Mouse (Mus musculus): ENCODE measurements around the gene Gm14406.
"Not testable (repeated sequence)": the region's sequence is repeated elsewhere in the genome, so short reads cannot be mapped to it uniquely, and the experiment has no call there.

Gene Gm14406

GRCm38 (mm10) chr2:177577998-177578397, at the start of gene Gm14406:
TSS of gene Gm14406 (minus strand) at chr2:177578210.
- not testable (repeated sequence) for DNase-seq (ENCODE audit: low spot score in 2 of 2)

- DNase-seq (ENCODE audit: low spot score in 2 of 2): not testable (repeated sequence)
Measured at GRCm38 (mm10) chr2:177575141-177575540, 2.9 kb downstream of the Gm14406 start.

GRCm38 (mm10) chr2:177559365-177559764, 18.6 kb downstream of the Gm14406 start:
- not testable (repeated sequence) for DNase-seq (ENCODE audit: low spot score in 2 of 2)

- DNase-seq (ENCODE audit: low spot score in 2 of 2): not testable (repeated sequence)
Measured at GRCm38 (mm10) chr2:177555261-177555660, 22.7 kb downstream of the Gm14406 start.

DNA sequence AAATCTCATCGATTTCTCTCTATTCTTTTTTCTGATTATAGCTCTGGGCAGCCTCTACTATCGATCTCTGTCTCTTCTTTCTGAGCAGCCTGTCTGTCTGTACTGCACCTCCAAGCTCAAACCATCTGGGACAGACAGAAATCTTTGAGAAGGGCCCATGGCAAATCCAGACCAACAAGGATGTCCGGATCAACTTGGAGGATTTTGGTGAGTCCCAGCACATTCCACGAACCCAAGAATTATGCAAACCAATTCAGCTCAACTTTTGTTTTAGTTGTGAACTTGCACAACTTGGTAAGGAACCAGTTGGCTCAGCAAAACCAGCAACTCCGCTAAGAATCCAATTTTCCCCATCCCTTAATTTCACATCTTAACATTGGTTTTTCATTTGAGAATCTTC, 40.3 kb downstream of the Gm14406 start:
- DNase-seq (ENCODE audit: low spot score in 2 of 2): not testable (repeated sequence)

DNA sequence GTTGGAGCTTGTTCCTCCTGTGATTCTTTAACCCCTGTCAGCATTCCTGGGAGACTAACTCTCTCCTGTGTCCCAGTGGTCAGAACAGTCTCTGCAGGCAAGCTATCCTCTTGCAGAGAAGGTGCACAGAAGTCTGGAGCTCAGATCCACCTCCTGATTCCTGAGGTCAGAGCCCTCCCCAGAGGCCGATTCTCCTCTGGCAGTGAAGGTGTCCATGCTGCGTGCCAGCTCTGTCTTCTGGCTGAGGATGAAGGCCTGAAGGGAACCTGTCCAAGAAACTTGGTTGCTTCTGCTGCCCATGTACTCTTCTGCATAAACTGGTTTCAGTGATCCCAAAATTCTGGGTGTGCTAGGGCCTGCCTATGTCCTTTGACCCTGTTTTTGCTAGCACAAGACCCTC, 40.9 kb downstream of the Gm14406 start:
- not testable (repeated sequence) for DNase-seq (ENCODE audit: low spot score in 2 of 2)

DNA sequence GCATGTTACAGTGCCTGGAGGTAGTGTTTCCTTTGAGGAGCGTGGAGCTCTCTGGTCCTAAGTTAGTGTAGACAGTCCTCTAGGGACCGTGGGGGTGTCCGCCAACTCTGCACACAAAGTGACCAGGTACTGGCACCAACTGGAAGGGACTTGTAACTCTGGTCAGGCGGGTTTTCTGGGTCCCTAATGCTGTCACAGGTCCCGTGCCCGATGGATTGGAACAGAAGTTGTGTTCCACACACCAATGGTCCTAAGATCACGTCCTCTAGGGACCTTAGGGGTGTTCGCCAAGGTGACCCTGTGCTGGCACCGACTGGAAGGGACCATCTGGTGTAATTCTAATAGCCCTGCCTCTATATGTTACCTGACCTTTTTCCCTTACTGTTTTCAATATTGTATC, 42.1 kb downstream of the Gm14406 start:
- no peak for DNase-seq (ENCODE audit: low spot score in 2 of 2)

GRCm38 (mm10) chr2:177524171-177524570, 53.8 kb downstream of the Gm14406 start:
- not testable (repeated sequence) for DNase-seq (ENCODE audit: low spot score in 2 of 2)

DNA sequence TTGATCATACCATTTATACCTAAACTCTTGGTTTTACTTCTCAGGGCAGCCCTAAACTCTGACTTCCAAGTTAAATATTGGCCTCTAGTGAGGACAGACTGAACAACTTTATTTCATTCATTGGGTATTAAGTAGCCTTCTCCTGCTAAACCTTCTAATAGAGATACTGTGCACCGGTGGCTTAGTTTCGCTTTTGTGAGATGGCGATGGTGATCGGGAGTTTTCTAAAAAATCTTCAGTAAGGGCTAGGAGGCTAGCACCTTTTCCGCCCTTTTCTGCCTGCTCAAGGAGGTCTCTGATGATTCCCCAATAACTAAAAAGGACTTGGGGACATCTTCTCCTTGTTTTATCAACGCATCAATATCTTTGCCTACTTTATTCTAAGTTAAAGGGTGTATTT, 54.3 kb downstream of the Gm14406 start:
- DNase-seq (ENCODE audit: low spot score in 2 of 2): not testable (repeated sequence)

- no peak for DNase-seq (ENCODE audit: low spot score in 2 of 2)
Measured at GRCm38 (mm10) chr2:177523061-177523460, 54.9 kb downstream of the Gm14406 start.

GRCm38 (mm10) chr2:177520035-177520434, 58.0 kb downstream of the Gm14406 start:
- DNase-seq (ENCODE audit: low spot score in 2 of 2): no peak

Measured in frontal cortex, postnatal 25 days (tissue).